Mouse (Mus musculus) urinary bladder, postnatal 4 days (tissue): ENCODE measurements around the gene Tnfsf13.

ENCODE experiments used
- DNase-seq, 2 experiments: peaks; one replicate each; pipeline ENCODE4 v3.0.0; 2021 to 2022; ENCODE audit warnings: low spot score in 2 of 2

Tnfsf13 gene

GRCm38 (mm10) chr11:69653399-69653798 is 32.2 kb downstream of the Tnfsf13 start:
- DNase-seq = no peak

GRCm38 (mm10) chr11:69645860-69646259 is 39.7 kb downstream of the Tnfsf13 start:
- DNase-seq = no peak

- no peak for DNase-seq
Observed at GRCm38 (mm10) chr11:69635471-69635870, 50.1 kb downstream of the Tnfsf13 start.

GRCm38 (mm10) chr11:69633128-69633866 is 52.3 kb downstream of the Tnfsf13 start:
- peak; percentile 67 to 74 for DNase-seq
